Mouse (Mus musculus): ENCODE measurements at regions not wholly inside any gene's neighbourhood (a gene's known extent, or its start where the extent isn't known, plus 50 kb on each side); places are given as distances from the start of the nearest gene placed in this dataset.

DNA sequence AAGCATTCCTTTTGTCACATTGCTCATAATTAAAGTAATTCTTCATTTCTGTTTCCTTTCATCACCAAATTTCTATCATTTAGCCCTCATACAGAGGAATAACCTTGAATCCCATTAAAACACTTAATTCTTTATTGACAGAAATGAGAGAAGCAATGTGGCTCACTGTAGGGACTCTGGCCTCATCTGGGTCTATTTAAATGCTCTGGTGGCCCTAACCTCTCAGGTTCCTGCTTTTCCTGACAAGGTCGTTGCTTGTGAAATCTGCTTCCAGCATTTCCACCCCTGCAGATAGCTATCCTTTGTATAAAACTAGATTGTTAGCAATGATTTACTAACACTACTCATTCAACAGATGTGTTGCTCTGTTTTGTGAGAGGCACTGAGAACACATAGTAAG lies 163.6 kb upstream of the Xrcc4 start:
- TF ChIP-seq POLR2A (IDR thresholded peaks at IDR 0.05; ENCODE audit: borderline replicate concordance, insufficient read depth, low read length) (no peak), CTCF (IDR thresholded peaks at IDR 0.05; ENCODE audit: borderline replicate concordance, insufficient read depth, low read depth, low read length) (no peak)
